Mouse (Mus musculus): Measurements from ENCODE around the gene Pitpnc1.

Gene Pitpnc1

GRCm38 (mm10) chr11:107410090-107410732 is 60.3 kb downstream of the Pitpnc1 start:
- in situ Hi-C loops (cut with MboI, MseI): no loop called here

DNA sequence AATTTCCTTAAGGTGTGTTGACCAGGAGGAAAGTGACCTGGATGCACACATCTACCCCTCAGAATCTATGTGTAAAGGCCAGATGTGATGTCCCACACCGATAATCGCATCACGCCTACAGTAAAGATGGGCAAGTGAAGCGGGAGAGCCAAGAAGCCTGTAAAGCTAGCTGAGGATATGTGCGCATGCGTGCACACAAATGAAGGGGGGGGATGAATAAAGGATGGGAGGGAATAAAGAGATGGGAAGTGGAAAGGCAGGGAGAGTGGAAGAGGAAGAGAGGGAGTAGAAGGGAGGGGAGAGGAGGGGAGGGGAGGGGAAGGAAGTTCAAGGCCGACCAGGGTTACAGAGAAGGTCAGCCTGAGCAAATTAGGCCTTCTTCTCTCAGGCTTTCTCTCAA is 61.6 kb downstream of the Pitpnc1 start:
- in situ Hi-C loops (cut with MboI, MseI): no loop called here

DNA sequence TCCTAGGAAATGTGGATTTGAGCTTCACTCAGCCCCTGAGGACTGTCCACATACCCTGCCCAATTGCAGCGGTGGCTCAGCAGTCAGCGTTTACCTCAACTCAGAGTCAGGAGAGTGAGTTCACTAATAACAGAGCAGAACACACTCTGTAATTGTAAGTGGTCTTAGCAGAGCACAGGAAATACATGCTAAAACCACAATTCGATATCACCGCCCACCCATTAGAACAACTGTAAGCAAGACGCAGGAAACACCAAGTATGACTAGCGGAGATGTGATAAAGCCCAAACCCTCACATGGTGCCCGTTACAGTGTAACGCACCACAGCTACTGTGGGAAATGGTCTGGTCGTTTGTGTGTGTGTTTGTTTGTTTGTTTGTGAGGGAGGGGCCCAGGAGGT is 62.8 kb downstream of the Pitpnc1 start:
- in situ Hi-C loops (cut with MboI, MseI): no loop called here

GRCm38 (mm10) chr11:107405606-107406333 is 64.7 kb downstream of the Pitpnc1 start:
- in situ Hi-C loops (cut with MboI, MseI): no loop called here

DNA sequence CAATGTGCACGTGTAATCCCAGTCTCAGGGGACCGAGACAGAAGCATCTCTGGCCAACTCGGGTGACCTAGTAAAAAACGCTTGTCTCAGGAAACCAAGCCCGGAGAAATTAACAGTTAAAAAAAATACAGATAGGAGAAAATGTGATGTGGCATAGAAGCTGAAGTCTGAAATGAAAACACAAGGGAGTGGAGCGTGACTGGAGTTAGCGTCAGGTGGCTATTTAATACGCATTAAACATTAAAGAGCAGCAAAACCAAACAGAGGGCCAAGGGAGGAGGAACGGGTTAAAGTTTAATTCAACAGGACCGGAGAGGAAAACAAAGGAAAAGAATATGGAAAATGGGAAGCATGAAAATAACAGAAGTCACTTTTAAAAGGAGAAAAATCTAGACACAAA is 67.2 kb downstream of the Pitpnc1 start:
- in situ Hi-C loops (cut with MboI, MseI): no loop called here

DNA sequence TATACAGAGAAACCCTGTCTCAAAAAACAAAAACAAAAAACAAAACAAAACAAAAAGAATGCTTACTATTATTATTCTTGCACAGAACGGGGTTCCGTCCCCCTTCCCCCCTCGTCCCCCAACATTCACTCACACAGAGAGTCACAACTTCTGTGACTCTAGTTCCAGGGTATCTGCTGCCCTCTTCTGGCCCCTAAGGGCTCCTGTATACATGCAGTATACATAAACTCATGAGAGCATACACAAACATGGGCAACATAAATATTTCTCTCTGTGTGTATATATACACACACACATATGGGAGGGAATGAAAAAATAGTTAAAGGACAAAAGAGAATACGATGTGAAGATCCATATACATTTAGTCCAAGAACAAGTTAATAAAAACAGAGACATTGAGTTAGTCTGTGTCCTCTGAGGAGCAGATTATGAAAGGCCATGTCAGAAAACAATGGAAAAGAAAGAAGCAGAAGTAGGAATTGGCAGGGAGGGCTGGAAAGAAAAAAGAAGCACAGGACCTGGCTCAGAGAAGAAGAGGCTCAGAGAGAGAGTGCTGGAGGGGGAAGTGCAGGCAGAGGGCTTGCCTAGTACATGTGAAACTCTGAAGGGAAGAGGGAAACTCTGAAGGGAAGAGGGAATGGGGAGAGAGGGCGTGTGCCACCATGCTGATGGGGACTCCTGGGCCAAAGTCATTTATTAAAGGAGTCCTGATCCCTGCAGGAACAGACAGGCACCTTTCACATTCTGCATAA is 68.5 kb downstream of the Pitpnc1 start:
- in situ Hi-C loops (cut with MboI, MseI): no loop called here

- in situ Hi-C loops (cut with MboI, MseI): no loop called here
These were observed 69.7 kb downstream of the Pitpnc1 start for GRCm38 (mm10) chr11:107400826-107401225.

- in situ Hi-C loops (cut with MboI, MseI): no loop called here
These were observed 70.5 kb downstream of the Pitpnc1 start for GRCm38 (mm10) chr11:107400005-107400404.

- in situ Hi-C loops (cut with MboI, MseI): no loop called here
These were observed 73.0 kb downstream of the Pitpnc1 start for GRCm38 (mm10) chr11:107397326-107397998.

DNA sequence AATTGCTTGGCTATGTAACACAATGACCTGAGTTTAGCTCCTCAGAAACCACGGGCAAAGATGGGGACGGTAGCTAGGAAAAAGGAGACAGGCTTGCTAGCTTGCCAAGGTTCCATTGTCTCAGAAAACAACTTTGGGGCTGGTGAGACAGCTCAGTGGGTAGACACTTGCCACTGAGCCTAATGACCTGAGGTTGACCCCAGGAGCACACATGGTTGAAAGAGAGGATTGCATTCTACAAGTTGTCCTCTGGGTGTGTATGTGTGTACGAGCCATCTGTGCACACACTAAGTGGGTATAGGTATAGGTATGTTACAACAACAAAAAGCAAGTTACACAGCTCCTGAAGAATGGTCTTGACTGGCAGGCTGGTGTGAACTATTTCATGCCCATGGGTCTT is 76.3 kb downstream of the Pitpnc1 start:
- in situ Hi-C loops (cut with MboI, MseI): loop anchor here (5.0 kb wide), 1 partner anchor 78 kb away; the partner anchor contains the start of gene Pitpnc1

DNA sequence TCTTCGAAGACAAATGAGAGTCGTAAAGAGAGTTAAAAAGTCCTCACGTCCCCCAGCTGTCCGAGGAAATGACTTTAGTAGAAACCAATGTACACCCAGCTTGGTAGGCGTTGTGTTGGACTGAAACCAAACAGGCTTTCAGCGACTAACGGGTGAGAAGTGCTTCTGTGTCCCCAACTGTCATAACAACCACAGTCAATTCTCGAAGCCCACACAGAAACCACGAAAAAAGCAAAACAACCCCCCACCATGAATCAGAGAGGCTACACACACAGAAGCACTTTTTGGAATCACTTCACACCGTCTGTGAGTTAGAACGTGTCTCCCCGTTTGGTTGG is 76.7 kb downstream of the Pitpnc1 start:
- in situ Hi-C loops (cut with MboI, MseI): loop anchor here (5.0 kb wide), 1 partner anchor 79 kb away; the partner anchor contains the start of gene Pitpnc1

- in situ Hi-C loops (cut with MboI, MseI): loop anchor here (5.0 kb wide), 1 partner anchor 79 kb away; the partner anchor contains the start of gene Pitpnc1
These were observed 77.2 kb downstream of the Pitpnc1 start for GRCm38 (mm10) chr11:107393154-107393827.

GRCm38 (mm10) chr11:107390540-107390939 is 80.0 kb downstream of the Pitpnc1 start:
- in situ Hi-C loops (cut with MboI, MseI): loop anchor here (5.0 kb wide), 1 partner anchor 82 kb away; the partner anchor contains the start of gene Pitpnc1

- in situ Hi-C loops (cut with MboI, MseI): loop anchor here (5.0 kb wide), 1 partner anchor 82 kb away; the partner anchor contains the start of gene Pitpnc1
These were observed 80.5 kb downstream of the Pitpnc1 start for GRCm38 (mm10) chr11:107390001-107390400.

GRCm38 (mm10) chr11:107386481-107386880 is 84.0 kb downstream of the Pitpnc1 start:
- in situ Hi-C loops (cut with MboI, MseI): no loop called here

DNA sequence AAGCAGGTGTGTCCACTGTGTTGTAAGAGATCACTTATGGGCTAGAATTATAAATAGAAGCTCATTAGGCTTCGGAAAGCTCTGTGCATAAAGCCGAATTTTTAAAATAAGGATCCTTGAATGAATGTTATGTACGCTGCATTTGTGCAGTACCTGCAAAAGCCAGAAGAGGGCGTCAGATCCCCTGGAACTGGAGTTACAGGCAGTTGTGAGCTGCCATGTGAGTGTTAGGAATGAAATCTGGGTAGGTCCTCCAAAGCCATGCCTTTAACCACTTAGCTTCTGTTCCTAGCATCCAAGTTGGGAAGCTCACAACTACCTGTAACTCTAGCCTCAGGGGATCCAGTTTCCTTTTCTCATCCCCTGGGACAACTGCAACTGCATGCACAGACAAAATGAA is 85.2 kb downstream of the Pitpnc1 start:
- in situ Hi-C loops (cut with MboI, MseI): no loop called here

GRCm38 (mm10) chr11:107383985-107384384 is 86.5 kb downstream of the Pitpnc1 start:
- in situ Hi-C loops (cut with MboI, MseI): no loop called here

DNA sequence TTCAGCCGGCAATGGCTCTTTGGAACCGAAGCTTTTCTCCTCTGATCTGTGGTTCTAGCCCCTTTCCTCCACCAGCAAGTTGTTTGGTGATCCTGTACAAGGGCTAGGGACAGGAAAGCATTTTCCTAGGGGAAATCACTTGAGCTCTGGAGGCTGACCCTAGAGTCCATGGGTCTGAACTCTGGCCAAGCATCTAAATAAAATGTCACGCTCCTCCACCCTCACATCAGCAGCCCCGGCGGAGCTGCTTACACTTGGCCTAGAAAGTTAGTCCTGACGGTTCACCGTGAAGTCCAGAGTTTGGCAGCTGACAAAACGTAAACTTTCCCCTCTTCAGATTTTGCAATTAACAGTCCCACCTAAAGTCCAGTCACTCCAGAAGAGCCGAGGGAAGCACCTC is 90.5 kb downstream of the Pitpnc1 start:
- in situ Hi-C loops (cut with MboI, MseI): no loop called here

DNA sequence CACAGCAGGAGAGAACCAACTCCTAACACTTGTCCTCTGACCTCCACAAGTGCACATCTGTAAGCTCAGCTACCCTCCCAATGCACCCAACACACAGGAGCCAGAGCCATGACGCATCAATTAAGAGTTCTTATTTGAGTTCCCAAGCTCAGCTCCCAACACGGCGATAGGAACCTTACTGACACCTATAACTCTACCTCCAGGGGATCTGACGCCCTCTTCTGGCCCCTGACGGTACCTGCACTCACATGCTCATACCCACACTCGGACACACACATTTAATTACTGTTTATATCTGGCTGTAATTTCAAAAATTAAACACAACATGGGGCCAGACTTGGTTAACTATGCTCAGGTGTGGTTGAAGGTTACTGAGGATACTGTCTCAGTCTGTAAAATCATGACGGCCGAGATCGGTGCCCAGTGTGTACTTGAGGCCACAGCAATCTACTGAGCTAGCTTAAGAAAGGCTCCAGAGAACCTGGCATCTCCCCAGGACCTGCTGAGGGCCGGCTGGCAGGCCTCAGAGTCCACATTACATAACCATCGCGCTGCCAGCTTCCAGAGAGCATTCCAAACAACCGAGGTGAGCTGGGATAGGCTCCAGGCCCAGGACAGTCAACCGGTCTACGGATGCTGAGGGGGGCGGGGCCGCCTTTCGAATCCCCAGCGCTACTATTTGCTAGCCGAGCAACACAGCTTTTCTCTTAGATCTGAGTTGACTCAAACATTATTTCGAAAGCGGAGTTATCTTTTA is 91.2 kb downstream of the Pitpnc1 start:
- in situ Hi-C loops (cut with MboI, MseI): no loop called here

- in situ Hi-C loops (cut with MboI, MseI): no loop called here
These were observed 93.2 kb downstream of the Pitpnc1 start for GRCm38 (mm10) chr11:107377326-107377725.
